Mouse (Mus musculus): ENCODE data around the gene Cnot1.
"Not testable (repeated sequence)": the region's sequence is repeated elsewhere in the genome, so short reads cannot be mapped to it uniquely, and the experiment has no call there.

Cnot1 gene

GRCm38 (mm10) chr8:95807331-95807843, at the start of gene Cnot1:
Gene Cnot1 (minus strand): TSS chr8:95807464.
- peak; percentile 98 for DNase-seq (ENCODE audit: low spot score)

- DNase-seq (ENCODE audit: low spot score) = no peak
Measured at GRCm38 (mm10) chr8:95854174-95854573, 46.9 kb upstream of the Cnot1 start.

DNA sequence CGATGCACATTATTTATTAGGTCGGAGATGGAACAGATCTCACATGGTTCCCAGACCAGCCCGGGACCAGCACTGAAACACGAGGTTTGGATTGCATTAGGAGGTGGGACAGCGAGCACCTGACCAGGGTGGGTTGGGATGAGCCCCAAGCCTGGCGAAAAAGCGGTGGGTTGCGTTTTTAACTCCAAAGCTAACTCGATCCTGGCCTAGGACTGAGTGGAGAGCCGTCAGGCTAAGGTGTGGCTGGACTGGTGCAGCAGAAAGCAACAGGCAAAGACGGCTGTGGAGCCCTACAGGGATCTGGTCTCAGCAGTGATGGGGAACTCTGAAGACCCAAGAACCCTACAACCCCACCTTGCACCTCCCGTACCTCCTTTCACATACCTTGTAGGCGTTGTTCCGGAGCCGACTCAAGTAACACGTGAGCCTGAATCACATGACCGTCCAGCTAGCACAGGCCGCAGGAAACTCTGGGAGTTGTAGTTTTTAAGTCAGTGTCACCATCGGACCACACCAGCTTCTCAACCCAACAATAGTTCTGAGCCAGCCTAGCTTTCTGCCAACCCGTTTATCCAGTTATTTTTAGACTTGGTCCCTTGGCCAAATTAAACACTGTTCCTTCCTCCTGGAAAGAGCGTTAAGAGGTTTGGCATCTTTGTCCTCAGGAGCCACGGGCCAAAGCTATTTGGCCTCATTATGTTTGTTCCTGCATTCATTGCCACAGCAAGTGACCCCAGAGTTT, 46.0 kb upstream of the Cnot1 start, which contains the start of gene Slc38a7:
Gene Slc38a7, minus strand, starts transcription at position 438 of the 742 bp plus-strand sequence.
- DNase-seq (ENCODE audit: low spot score) = peak; percentile 92

DNA sequence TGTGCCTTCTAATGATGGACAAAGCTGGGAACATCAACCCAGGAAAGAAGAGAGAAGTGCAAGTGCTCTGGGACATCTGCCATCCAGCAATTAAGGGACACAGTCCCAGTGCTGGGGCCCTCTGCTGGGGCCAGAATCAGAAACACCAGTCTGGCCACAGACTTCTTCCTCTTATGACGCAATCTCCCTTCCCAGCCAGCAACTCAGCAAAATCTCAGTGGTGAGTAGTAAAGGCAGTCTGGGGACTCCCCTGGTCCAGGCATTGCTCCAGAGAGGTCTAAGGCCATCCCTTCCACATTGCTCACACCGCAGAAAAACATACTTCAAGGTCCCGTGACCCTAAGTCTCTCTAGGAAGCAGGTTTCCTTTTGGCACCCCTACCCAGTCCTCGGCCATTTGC, 45.0 kb upstream of the Cnot1 start:
- DNase-seq (ENCODE audit: low spot score) = peak; percentile 72

DNA sequence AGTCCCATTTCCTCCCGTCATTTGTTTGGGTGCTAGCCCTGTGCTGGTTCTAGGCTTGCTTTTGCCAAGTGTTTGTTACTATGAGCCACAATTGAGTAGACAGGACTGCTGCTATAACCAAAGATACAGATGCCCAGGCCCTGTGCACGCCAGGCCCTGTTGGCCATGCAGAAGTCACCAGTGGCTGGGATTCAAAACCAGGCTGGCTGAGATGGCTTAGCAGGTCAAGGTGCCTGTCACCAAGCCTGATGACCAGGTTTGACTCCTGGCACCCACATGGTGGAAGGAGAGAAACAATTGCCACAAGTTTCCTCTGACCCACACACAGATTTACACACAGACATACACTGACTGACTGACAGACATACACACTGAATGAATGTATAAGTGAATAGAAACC, 43.1 kb upstream of the Cnot1 start:
- DNase-seq (ENCODE audit: low spot score) = no peak

- DNase-seq (ENCODE audit: low spot score) = no peak
Measured at GRCm38 (mm10) chr8:95848734-95849464, 41.6 kb upstream of the Cnot1 start.

DNA sequence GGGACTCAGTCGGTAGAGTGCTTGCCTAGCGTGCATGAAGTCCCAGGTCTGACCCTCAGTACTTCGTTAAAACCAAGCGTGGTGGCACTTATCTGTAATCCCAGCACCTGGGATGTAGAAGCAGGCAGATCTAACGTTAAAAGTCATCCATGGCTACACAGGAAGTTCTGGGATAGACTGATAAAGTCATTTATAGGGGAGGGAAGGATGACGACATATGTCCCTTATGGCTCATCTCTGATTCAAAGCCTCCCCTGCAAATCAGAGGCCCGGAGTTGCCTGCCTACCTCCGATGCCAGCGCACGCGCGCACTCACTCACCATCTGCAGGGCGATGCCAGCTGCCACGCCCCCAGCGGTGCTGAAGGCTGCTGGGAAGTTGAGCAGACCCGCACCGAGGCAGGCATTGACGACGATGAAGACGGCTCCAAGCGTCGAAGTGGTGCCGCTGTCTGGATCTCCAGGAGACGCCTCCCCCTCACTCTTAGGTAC, 40.8 kb upstream of the Cnot1 start:
- DNase-seq (ENCODE audit: low spot score) = no peak

- no peak for DNase-seq (ENCODE audit: low spot score)
Measured at GRCm38 (mm10) chr8:95845026-95845425, 37.8 kb upstream of the Cnot1 start.

DNA sequence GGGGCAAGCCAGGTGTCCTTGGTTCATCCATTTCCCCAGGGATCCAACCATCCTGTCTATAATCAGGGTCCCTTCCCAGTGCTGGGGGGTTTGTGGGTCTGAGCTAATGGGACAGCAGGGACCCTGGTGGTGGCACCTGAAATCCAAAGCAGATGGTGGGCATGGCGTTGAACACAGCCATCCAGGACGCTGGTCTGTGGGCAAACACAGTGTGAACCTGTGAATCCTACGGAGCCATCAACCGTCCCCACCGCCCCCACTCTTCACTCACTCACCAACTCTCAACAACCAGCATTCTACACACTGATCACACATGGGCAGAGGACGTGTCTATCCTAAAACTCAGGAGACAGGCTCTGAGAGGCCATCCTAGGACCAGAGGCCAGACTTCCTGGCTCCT, 36.7 kb upstream of the Cnot1 start:
- DNase-seq (ENCODE audit: low spot score) = no peak

DNA sequence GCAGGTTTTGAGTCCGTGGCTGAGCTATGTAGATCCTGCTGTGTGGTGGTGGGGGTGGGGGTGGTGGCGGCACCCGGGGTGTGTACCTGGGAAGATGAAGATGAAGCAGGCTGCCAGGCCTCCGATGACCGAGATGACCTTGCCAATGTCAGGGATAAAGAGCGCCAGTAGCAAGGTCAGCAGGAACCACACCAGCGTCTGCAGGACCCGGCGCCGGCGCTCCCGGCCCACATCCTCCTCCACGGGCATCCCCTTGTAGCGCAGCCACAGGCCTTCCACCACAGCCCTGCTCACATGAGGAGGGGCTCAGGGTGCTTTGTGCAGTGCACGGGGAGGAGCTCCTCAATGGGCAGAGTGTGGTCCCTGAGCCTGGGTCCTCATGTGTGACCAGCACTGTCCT, 34.2 kb upstream of the Cnot1 start:
- no peak for DNase-seq (ENCODE audit: low spot score)

GRCm38 (mm10) chr8:95839289-95839688, 32.0 kb upstream of the Cnot1 start:
- no peak for DNase-seq (ENCODE audit: low spot score)

GRCm38 (mm10) chr8:95837266-95837665, 30.0 kb upstream of the Cnot1 start:
- no peak for DNase-seq (ENCODE audit: low spot score)

DNA sequence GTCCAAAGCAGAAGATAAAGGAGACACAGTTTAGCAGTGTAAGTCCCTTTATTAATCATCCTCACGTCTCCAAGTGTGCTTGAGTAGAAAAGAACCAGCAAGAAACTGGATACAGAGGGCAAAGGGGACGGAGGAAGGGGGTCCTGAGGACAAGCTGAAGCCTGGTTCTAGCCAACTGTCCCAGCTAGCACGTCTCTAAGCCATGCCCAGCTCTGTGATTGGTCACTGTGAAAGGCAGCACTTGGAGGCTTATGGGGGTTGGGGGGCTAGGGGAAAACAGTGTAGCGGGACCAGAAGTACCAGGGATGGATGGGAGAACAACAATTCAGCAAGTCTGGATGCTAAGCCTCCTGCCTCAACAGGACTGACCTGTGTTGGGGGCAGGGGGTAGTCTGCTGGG, 28.6 kb upstream of the Cnot1 start:
- DNase-seq (ENCODE audit: low spot score) = no peak

GRCm38 (mm10) chr8:95833435-95833984, 26.2 kb upstream of the Cnot1 start:
- no peak for DNase-seq (ENCODE audit: low spot score)

DNA sequence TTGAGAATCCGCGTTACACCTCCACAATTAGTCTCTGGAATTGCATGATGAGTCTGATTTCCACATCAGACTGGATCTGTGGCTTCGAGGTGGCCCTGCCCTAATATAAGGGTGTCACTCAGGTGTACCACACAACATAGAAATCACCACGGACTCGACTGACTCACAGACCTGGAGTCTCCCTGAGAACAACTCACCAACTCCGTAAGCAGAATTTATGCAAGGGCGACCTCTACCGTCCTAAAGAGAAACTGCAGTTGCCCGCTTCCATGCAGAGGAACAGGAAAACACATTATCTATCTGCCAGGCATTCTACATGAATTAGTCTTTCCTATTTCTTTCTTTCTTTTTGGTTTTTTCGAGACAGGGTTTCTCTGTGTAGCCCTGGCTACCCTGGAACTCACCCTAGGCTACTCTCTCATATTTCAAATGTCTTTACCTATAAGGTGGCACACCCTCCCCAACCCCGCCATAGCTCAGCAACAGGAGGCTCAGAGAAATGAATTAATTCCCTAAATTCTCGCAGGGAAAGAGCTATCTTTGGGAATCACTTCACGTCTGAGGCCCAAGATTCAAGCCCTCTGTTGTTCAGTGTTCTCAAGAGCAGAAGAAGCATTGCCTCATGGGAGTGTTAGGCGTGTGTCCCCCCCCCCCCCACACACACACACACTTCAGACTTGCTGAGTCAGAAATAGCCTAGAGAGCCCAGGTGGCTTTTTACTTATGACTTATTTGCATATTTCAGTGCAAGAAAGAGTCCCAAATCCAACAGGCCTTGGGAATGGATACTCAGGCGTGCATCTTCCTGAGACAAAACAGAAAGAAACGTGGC, 25.6 kb upstream of the Cnot1 start:
- peak; percentile 86 for DNase-seq (ENCODE audit: low spot score)

DNA sequence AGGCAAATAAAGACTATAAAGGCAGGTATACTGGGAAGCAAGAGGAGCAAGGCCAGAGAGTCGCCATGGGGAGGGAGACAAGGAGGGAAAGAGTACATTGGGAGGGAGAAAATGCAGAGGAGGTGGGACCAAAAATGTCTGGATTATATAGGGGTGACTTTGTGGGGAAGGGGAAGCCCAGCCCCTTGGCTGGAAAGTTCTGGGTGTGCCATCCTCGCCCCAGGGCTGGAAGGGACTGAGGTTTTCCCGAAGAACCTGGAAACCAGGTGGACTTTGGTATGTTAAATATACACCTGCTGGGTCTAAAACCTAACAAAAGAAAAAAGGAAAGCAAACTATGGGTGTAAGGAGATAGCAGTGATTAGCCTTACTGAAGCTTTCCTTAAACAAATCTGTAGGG, 22.9 kb upstream of the Cnot1 start:
- no peak for DNase-seq (ENCODE audit: low spot score)

- DNase-seq (ENCODE audit: low spot score) = not testable (repeated sequence)
Measured at GRCm38 (mm10) chr8:95825162-95825561, 17.9 kb upstream of the Cnot1 start, which contains the start of gene Sap18b. Gene Sap18b (plus strand): TSS chr8:95825346.

GRCm38 (mm10) chr8:95822699-95823098, 15.4 kb upstream of the Cnot1 start:
- DNase-seq (ENCODE audit: low spot score) = no peak

GRCm38 (mm10) chr8:95822096-95822495, 14.8 kb upstream of the Cnot1 start:
- DNase-seq (ENCODE audit: low spot score) = no peak

DNA sequence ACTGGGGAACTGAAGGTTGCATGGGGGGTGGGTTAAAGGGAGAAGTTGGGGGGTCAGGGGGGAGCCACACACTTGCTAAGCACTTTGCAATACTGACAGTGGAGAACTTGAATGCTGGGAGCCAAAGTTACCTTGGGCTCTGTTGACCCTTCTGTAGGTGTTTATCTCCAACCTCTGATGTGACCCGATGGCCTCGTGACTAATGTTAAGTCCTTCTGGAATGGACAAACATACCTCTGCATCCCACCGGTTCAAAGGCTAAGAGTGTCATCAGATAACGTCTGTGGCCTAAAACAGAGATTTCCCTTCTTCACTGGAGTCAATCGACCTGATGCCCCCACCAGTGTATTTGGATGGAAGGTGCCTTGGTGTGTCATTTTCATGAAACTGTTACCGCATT, 14.0 kb upstream of the Cnot1 start:
- no peak for DNase-seq (ENCODE audit: low spot score)

GRCm38 (mm10) chr8:95818211-95818610, 10.9 kb upstream of the Cnot1 start:
- no peak for DNase-seq (ENCODE audit: low spot score)

GRCm38 (mm10) chr8:95817597-95817996, 10.3 kb upstream of the Cnot1 start:
- no peak for DNase-seq (ENCODE audit: low spot score)
